Mouse (Mus musculus) CH12.LX (cell line): ENCODE measurements around the gene Tnik.

Experiments used
- BHLHE40 ChIP-seq: IDR thresholded peaks from 2 replicates; pipeline ENCODE4 v1.6.1; 2011; ENCODE audit warnings: mild to moderate bottlenecking, low read depth, low read length, improper control_type of control experiment
- CTCF ChIP-seq, 2 experiments: IDR thresholded peaks in 1 of 2; conservative IDR thresholded peaks in 1 of 2; 2 replicates each; pipeline ENCODE4 v1.5.1; 2011 to 2012; ENCODE audit warnings: low read depth in 2 of 2, low read length in 2 of 2, improper control_type of control experiment in 1 of 2, inconsistent platforms in 1 of 2, mild to moderate bottlenecking in 1 of 2, moderate library complexity in 1 of 2
- JUN ChIP-seq: IDR thresholded peaks from 2 replicates; pipeline ENCODE4 v1.6.1; 2011; ENCODE audit warnings: low read depth, mild to moderate bottlenecking, low read length, improper control_type of control experiment, moderate library complexity; ENCODE audit not compliant: insufficient read depth
- KAT2A ChIP-seq: IDR thresholded peaks from 2 replicates; pipeline ENCODE4 v1.6.1; 2012; ENCODE audit warnings: low read length, improper control_type of control experiment, inconsistent platforms; ENCODE audit not compliant: insufficient replicate concordance
- UBTF ChIP-seq: IDR thresholded peaks from 2 replicates; pipeline ENCODE4 v1.6.1; 2012; ENCODE audit warnings: low read depth, mild to moderate bottlenecking, inconsistent platforms, low read length, improper control_type of control experiment, moderate library complexity

- no peak for TF ChIP-seq KAT2A
- TF ChIP-seq BHLHE40 = no peak
- TF ChIP-seq JUN = no peak
- TF ChIP-seq UBTF = no peak
- no peak for TF ChIP-seq CTCF (conservative IDR thresholded peaks at IDR 0.05 in 1 of 2, IDR thresholded peaks at IDR 0.05 in 1 of 2; ENCODE audit: low read depth in 2 of 2, low read length in 2 of 2)
These were observed 96.1 kb downstream of the Tnik start for GRCm38 (mm10) chr3:28359138-28359537.
